Mouse (Mus musculus) embryonic facial prominence, embryonic 11.5 days (tissue): ENCODE measurements around the gene 1810062G17Rik. TPM values are rescaled to one million over a fixed set of nuclear protein-coding genes. Genes with fewer than 3 reads are reported as not detected.
A peak's percentile ranks its signal among the peaks of the same experiment; 100 is the strongest.

Experiments
- ATAC-seq: fragments of 200-750 bp; cut with Nextera tagmentation; replicated peaks from 2 replicates; pipeline ENCODE4 v1.8.0; 2017; ENCODE audit warnings: low read depth; ENCODE audit not compliant: insufficient number of reproducible peaks, low FRiP score, low TSS enrichment
- DNase-seq: peaks from one replicate; pipeline ENCODE4 v3.0.0-alpha.2; 2015; ENCODE audit warnings: low spot score
- H3K27ac ChIP-seq: fragments of 300-500 bp; sonication (generic); replicated peaks from 2 replicates; pipeline ENCODE4 v1.5.1; 2014; ENCODE audit warnings: mild to moderate bottlenecking, low read depth, low read length, control low read depth
- H3K27me3 ChIP-seq: fragments of 300-500 bp; sonication (generic); 2 replicates; pipeline ENCODE4 v1.6.1; 2014; ENCODE audit warnings: mild to moderate bottlenecking, low read length, moderate library complexity, mixed read lengths; ENCODE audit not compliant: control insufficient read depth, insufficient read depth
- H3K36me3 ChIP-seq: fragments of 300-500 bp; sonication (generic); replicated peaks from 2 replicates; pipeline ENCODE4 v1.6.1; 2014; ENCODE audit warnings: low read depth, mild to moderate bottlenecking, low read length, moderate library complexity, mixed read lengths; ENCODE audit not compliant: control insufficient read depth, insufficient read depth
- H3K4me1 ChIP-seq: fragments of 300-500 bp; sonication (generic); 2 replicates; pipeline ENCODE4 v1.6.1; 2014; ENCODE audit warnings: low read length, mixed read lengths; ENCODE audit not compliant: control insufficient read depth, insufficient read depth
- H3K4me2 ChIP-seq: fragments of 300-500 bp; sonication (generic); 2 replicates; pipeline ENCODE4 v1.6.1; 2014; ENCODE audit warnings: low read depth, mild to moderate bottlenecking, control low read depth, low read length, moderate library complexity
- H3K4me3 ChIP-seq: fragments of 300-500 bp; sonication (generic); 2 replicates; pipeline ENCODE4 v1.5.1; 2014; ENCODE audit warnings: low read depth, low read length, control low read depth
- H3K9ac ChIP-seq: fragments of 300-500 bp; sonication (generic); replicated peaks from 2 replicates; pipeline ENCODE4 v1.6.1; 2014; ENCODE audit warnings: mild to moderate bottlenecking, control low read depth, low read length
- H3K9me3 ChIP-seq: fragments of 300-500 bp; sonication (generic); replicated peaks from 2 replicates; pipeline ENCODE4 v1.6.1; 2016; ENCODE audit warnings: mild to moderate bottlenecking, low read length, inconsistent platforms, mixed read lengths; ENCODE audit not compliant: control insufficient read depth
- WGBS: fragments of 180-500 bp; shearing (Covaris S2); extraction: QIAGEN DNeasy Blood & Tissue Kit; methylation state at CpG from one replicate; pipeline ENCODE4 v1.1.7; 2014; 5-methylcytosine and 5-hydroxymethylcytosine counted together
- microRNA-seq: library from miRNA; unstranded; fragments of <30 nt; microRNA quantifications from one replicate; pipeline ENCODE4, GENCODE M21; 2016; ENCODE audit warnings: borderline number of aligned reads
- polyA plus RNA-seq: library from polyadenylated mRNA; unstranded; fragments of >200 nt; fragmentation: Nextera tagmentation; extraction: Ambion mirVana; gene quantifications from 2 replicates; pipeline ENCODE4 v1.2.1, GENCODE M21; 2014

Gene 1810062G17Rik
- polyA plus RNA-seq, 1 experiment from 2014 or later = 0.39 TPM

DNA sequence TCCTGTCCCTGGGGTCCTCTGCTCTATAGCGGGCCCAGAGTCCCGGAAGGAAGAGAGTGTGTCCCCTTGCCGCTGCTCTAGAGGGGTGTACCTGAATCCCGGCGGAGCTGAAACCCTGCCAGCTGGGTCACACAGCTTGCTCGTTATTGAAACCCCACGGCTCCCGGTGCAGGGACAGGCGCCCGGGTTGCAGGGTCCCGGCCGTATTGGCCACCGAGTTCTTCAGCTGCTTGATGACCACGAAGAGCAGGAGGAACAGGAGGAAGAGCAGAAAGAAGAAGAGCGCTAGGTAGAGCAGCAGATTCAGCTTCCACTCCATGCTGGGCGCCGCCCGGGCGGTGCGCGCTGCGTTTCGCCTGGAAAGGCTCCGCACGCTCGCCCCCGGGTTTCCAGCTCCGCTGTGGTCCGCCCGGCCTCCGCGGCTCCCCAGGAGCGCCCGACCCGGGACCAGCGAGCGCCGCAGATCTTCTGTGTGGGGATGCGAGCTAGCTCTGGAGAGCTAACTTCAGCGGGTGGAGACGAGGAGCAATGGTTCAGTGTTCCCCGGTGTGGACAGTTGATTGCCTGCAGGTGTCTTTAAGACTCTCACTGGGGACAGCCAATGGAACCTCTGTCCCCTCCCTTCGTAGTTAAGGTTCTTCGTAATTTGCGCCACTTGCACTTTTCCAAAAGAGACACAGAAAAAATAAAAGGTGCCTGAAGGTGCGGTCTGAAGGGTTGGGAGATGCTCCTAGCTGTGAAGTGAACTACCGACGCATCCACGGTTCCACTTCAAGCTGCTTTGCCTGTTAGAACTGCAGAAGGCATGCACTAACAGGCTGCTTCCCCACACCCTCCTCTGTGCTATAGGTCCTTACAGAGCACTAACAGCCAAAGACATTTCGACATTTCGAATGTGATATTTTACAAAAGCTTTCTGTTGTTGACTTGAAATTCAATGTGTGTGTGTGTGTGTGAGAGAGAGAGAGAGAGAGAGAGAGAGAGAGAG lies 45.6 kb downstream of the 1810062G17Rik start, which contains the start of gene Gm11549:
Gene Gm11549, minus strand, starts transcription at position 741 of the 988 bp plus-strand sequence.
- 1% methylated on average over 51 of the region's 51 CpGs for WGBS
- ATAC-seq = 0 out of 2 replicates have a peak, but pooled peaks have one; percentile 14

DNA sequence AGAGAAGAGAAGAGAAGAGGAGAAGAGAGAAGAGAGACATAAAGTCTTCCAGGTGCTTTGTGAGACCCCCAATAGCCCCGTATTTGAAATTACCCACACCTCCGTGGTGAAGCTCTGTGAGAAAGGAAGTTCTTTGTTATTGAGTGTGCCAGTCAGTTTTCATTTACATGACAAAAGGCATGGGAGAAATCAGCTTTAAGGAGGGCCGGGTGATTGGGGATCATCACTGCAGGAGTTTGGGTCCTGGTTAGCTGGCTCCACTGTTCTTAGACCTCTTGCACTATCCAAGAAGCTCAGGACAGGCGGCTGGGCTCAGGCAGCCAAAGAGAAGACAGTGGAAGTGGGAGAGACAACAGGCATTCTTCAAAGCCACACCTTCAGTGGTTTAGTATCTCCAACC lies 46.4 kb downstream of the 1810062G17Rik start:
- no peak overlapping the region for H3K4me3 ChIP-seq
- no peaks in the 10 kb centered on the region for H3K36me3 ChIP-seq
- ATAC-seq (no peak), DNase-seq (no peak)
- H3K9me3 ChIP-seq = no peaks in the 10 kb centered on the region
- H3K27ac ChIP-seq = no peak overlapping the region
- no peak overlapping the region for H3K4me2 ChIP-seq
- 9% methylated on average over 4 of the region's 4 CpGs for WGBS
- H3K27me3 ChIP-seq = peaks cover 17% of the 10 kb centered on the region
- H3K4me1 ChIP-seq = no peaks in the 10 kb centered on the region
- no peak overlapping the region for H3K9ac ChIP-seq

More for the DNA sequence above, 45.6 kb downstream of the 1810062G17Rik start, which contains the start of gene Gm11549:
- peak; percentile 49 for DNase-seq
- peak within 1 kb of the TSS; percentile 91 for H3K4me2 ChIP-seq
- H3K36me3 ChIP-seq = no peaks in the 10 kb centered on the region
- H3K27me3 ChIP-seq = peaks cover 17% of the 10 kb centered on the region
- peak within 1 kb of the TSS; percentile 44 for H3K4me3 ChIP-seq
- H3K9ac ChIP-seq = peak within 1 kb of the TSS; percentile 48
- H3K4me1 ChIP-seq = no peaks in the 10 kb centered on the region
- H3K27ac ChIP-seq = no peak within 1 kb of the TSS
- no peaks in the 10 kb centered on the region for H3K9me3 ChIP-seq

DNA sequence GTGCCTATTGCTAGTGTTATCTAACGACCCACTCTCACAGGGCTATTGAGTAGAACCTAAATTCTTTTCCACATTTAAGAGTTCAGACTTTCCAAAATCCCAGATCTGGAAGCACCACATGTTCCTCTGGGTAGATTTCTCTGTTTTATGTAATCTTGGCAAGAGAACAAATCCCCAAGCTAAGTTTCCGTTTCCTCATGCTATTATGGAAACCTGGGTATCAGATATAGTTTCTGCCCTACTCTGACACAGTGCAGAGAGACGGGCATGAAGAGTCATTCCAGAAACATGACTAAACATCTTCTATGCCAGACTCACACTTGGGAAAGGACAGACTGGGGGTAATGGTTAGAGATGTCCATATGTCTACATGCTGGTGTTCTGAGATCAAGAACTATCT lies 48.7 kb downstream of the 1810062G17Rik start:
- no peaks in the 10 kb centered on the region for H3K4me1 ChIP-seq
- no peak overlapping the region for H3K4me2 ChIP-seq
- H3K27me3 ChIP-seq = peaks cover 17% of the 10 kb centered on the region
- no peak for DNase-seq
- H3K27ac ChIP-seq = no peak overlapping the region
- no peak for ATAC-seq
- H3K9ac ChIP-seq = no peak overlapping the region
- no peaks in the 10 kb centered on the region for H3K36me3 ChIP-seq
- no peak overlapping the region for H3K4me3 ChIP-seq
- WGBS = 81% methylated on average over 3 of the region's 3 CpGs
- no peaks in the 10 kb centered on the region for H3K9me3 ChIP-seq

DNA sequence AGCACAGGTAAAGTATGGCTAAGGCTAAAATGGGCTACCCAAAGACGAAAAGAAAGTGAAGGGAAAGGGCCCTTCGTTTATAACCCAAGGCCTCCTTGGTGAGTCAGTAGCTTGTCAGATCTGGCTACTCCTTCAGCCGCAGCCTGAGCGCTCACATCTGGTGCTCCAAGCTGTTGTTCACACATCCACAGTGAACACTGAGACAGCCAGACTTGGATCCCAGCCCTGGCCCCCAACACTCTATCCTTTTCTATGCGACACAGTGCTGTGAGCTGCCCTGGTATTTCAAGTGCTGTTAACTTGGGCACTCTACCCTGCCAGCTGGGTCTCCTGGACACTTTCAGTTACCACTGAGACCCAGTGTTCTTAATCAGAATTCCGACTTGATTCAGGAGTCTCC lies 54.6 kb downstream of the 1810062G17Rik start:
- no peak overlapping the region for H3K9ac ChIP-seq
- no peak overlapping the region for H3K4me2 ChIP-seq
- peaks cover 2% of the 10 kb centered on the region; the same call in 1 of the 2 replicates for H3K27me3 ChIP-seq
- H3K4me3 ChIP-seq = no peak overlapping the region
- no peaks in the 10 kb centered on the region for H3K36me3 ChIP-seq
- H3K4me1 ChIP-seq = no peaks in the 10 kb centered on the region
- 89% methylated on average over 6 of the region's 6 CpGs for WGBS
- ATAC-seq (no peak), DNase-seq (no peak)
- H3K9me3 ChIP-seq = no peaks in the 10 kb centered on the region
- H3K27ac ChIP-seq = no peak overlapping the region

DNA sequence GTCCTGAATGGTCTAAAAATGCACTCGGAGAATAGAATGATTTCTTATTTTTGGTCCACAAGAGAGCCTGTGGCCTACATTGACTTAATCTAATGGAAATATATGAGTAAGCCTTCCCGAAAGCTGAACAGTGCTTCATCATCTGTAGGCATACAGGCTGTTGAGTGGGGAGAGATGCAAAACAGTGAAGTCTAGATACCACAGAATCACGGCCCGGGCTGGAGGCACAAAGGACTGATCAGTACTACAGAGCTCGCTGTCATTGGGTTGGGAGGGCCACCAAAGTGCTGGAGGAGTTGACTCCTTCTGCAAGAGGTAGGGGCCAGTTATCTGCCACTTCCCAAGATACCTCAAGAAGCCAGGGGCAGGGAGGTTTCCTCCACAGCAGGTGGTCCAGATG lies 55.0 kb downstream of the 1810062G17Rik start:
- no peak for DNase-seq
- Histone ChIP-seq H3K4me1 (no peaks in the 10 kb centered on the region), H3K9ac (no peak overlapping the region), H3K4me3 (no peak overlapping the region), H3K36me3 (no peaks in the 10 kb centered on the region), H3K4me2 (no peak overlapping the region), H3K9me3 (no peaks in the 10 kb centered on the region), H3K27ac (no peak overlapping the region), H3K27me3 (peaks cover 2% of the 10 kb centered on the region; the same call in 1 of the 2 replicates)
- no peak for ATAC-seq
- WGBS = 72% methylated on average over 5 of the region's 5 CpGs

DNA sequence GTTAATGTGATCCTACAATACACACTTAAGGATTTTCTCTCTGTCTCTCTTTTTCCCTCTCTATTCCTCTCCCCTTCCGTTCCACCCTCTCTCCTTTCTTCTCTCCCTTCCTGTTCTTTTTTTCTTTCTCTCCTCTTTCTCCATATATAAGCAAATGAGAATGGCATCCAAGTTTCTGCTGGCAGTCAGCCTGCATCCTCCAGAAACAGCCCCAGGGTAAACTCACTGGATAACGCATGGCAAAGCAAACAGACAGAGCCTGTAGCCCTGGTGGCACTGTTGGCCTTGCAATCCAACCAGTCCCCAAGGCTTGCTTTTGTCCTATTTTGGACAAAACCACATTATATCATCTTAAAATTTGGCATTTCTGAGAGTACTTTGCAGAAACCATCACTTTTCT lies 55.5 kb downstream of the 1810062G17Rik start:
- no peaks in the 10 kb centered on the region for H3K4me1 ChIP-seq
- peaks cover 2% of the 10 kb centered on the region; the same call in 1 of the 2 replicates for H3K27me3 ChIP-seq
- no peak overlapping the region for H3K27ac ChIP-seq
- H3K4me2 ChIP-seq = no peak overlapping the region
- H3K9ac ChIP-seq = no peak overlapping the region
- no peak for DNase-seq
- H3K36me3 ChIP-seq = no peaks in the 10 kb centered on the region
- H3K4me3 ChIP-seq = no peak overlapping the region
- H3K9me3 ChIP-seq = no peaks in the 10 kb centered on the region
- ATAC-seq = no peak
- 40% methylated on average over 2 of the region's 2 CpGs for WGBS

Small RNA genes within 50 kb of the gene (microRNA-seq; reads per million reads assigned to microRNA genes)
- gene Mir7009 = not detected

Other genes starting within 250 kb of the 1810062G17Rik start
- gene Anxa5, start within 50 bp of the 1810062G17Rik start, polyA plus RNA-seq = 129 and 140 TPM in 2 replicates
- gene Gm11549, start 45.9 kb downstream of the 1810062G17Rik start, polyA plus RNA-seq = 0.10 and 0.26 TPM in 2 replicates
- gene Exosc9, start 76.7 kb downstream of the 1810062G17Rik start, polyA plus RNA-seq = 89.1 and 90.5 TPM in 2 replicates
- 275 and 297 TPM in 2 replicates for gene Ccna2, start 96.2 kb downstream of the 1810062G17Rik start, polyA plus RNA-seq
- gene Bbs7, start 137.5 kb downstream of the 1810062G17Rik start, polyA plus RNA-seq = 16.6 and 16.9 TPM in 2 replicates
- 4.2 and 5.5 TPM in 2 replicates for gene Trpc3, start 214.2 kb downstream of the 1810062G17Rik start, polyA plus RNA-seq